Mouse (Mus musculus) embryonic fibroblast, embryonic 13.5 days (primary cell): Measurements from ENCODE around the gene Hfm1.

Experiments used
- CTCF ChIP-seq: IDR thresholded peaks from 2 replicates; pipeline ENCODE4 v1.5.1; 2011; ENCODE audit warnings: mild to moderate bottlenecking, control low read depth, low read length, moderate library complexity, borderline replicate concordance; ENCODE audit not compliant: insufficient read depth
- POLR2A ChIP-seq: IDR thresholded peaks from 2 replicates; pipeline ENCODE4 v1.6.1; 2011; ENCODE audit warnings: low read depth, mild to moderate bottlenecking, control low read depth, low read length, moderate library complexity

- TF ChIP-seq POLR2A (no peak), CTCF (no peak)
Measured at GRCm38 (mm10) chr5:106824716-106825115, 101.4 kb downstream of the Hfm1 start.
